Mouse (Mus musculus) bone marrow, adult 2 months (tissue): ENCODE measurements around the gene Rho. TPM values are rescaled to one million over a fixed set of nuclear protein-coding genes. Genes with fewer than 3 reads are reported as not detected.
A peak's percentile ranks its signal among the peaks of the same experiment; 100 is the strongest.

ENCODE experiments used
- H3K27ac ChIP-seq: fragments of 200-500 bp; 2 replicates; pipeline ENCODE4 v1.5.1; 2012; ENCODE audit warnings: low read depth, mild to moderate bottlenecking, control low read depth, inconsistent platforms, low read length; ENCODE audit not compliant: control insufficient read depth, poor library complexity, insufficient read depth
- H3K4me1 ChIP-seq: fragments of 200-500 bp; 2 replicates; pipeline ENCODE4 v1.6.1; 2011; ENCODE audit warnings: low read length; ENCODE audit not compliant: control insufficient read depth, insufficient read depth
- H3K4me3 ChIP-seq: fragments of 200-500 bp; replicated peaks from 2 replicates; pipeline ENCODE3; 2011; ENCODE audit warnings: mild to moderate bottlenecking, low read depth, low read length, control low read depth; ENCODE audit not compliant: control insufficient read depth
- CTCF ChIP-seq: fragments of 200-500 bp; IDR thresholded peaks from 2 replicates; pipeline ENCODE4 v1.5.1; 2011; ENCODE audit warnings: low read length, control low read depth; ENCODE audit not compliant: control insufficient read depth, insufficient read depth
- POLR2A ChIP-seq: fragments of 200-500 bp; IDR thresholded peaks from 2 replicates; pipeline ENCODE4 v1.6.1; 2011; ENCODE audit warnings: low read depth, mild to moderate bottlenecking, control low read depth, low read length, borderline replicate concordance; ENCODE audit not compliant: control insufficient read depth
- WGBS: fragments of 180-500 bp; shearing (Covaris S2); methylation state at CpG from one replicate; pipeline ENCODE4 v1.1.7; 2018; 5-methylcytosine and 5-hydroxymethylcytosine counted together
- polyA plus RNA-seq: library from polyadenylated mRNA; stranded (reverse); fragments of >200 nt; gene quantifications from 2 replicates; pipeline ENCODE4 v1.2.4, GENCODE M21; 2011; ENCODE audit warnings: low replicate concordance; ENCODE audit not compliant: missing spikeins, insufficient read depth, insufficient read length

Gene Rho
- polyA plus RNA-seq, 1 experiment = not detected

DNA sequence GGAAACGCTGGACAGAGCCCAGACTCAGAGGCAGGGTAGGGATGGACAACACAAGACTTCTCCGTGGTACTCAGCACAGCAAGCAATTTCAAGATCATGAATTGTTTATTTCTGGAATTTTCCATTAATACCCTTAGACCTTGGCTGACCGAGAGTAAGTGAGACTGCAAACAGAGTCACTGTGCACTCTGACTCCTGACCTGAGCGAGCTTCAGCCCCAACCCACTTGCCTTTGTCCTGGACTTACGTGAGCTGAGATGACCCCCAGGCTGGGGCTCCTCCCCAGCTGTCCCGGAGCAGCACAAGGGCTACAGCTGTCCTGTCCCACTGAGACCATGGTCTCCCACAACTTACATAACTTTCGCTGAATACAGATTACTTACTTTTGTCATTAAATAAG lies 51.3 kb downstream of the Rho start:
- no peak for TF ChIP-seq POLR2A
- TF ChIP-seq CTCF = no peak
- Histone ChIP-seq H3K4me1 (peaks cover 2% of the 10 kb centered on the region), H3K4me3 (no peak overlapping the region), H3K27ac (no peak overlapping the region)
- WGBS = 77% methylated on average over 7 of the region's 7 CpGs

- no peak for TF ChIP-seq CTCF
- TF ChIP-seq POLR2A = no peak
- 88% methylated on average over 12 of the region's 12 CpGs for WGBS
- no peak overlapping the region for H3K4me3 ChIP-seq
- peaks cover 2% of the 10 kb centered on the region for H3K4me1 ChIP-seq
- no peak overlapping the region for H3K27ac ChIP-seq
These were observed 51.9 kb downstream of the Rho start for GRCm38 (mm10) chr6:115983306-115984038.

DNA sequence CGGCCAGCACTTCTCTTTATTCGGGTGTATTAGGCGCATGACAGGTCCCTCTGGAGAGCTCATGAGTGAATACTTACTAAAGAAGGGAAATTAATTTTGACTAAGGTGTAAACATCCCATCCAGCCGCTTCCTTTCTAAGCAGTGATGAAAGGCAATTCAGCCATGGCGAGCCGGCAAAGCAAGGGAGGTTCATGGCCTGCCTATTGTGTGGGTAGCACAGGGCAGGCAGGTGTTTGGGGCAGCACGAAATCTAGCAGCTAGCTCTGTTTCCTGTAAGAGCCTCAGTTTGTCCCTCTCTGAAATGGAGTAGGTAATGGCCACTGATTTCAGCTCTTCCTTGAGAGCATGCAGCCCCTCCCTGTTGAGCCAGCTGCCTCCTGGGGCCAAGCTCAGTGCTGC lies 53.0 kb downstream of the Rho start:
- H3K4me1 ChIP-seq = peaks cover 2% of the 10 kb centered on the region
- TF ChIP-seq CTCF (no peak), POLR2A (no peak)
- H3K4me3 ChIP-seq = no peak overlapping the region
- no peak overlapping the region for H3K27ac ChIP-seq
- WGBS = 72% methylated on average over 7 of the region's 7 CpGs

DNA sequence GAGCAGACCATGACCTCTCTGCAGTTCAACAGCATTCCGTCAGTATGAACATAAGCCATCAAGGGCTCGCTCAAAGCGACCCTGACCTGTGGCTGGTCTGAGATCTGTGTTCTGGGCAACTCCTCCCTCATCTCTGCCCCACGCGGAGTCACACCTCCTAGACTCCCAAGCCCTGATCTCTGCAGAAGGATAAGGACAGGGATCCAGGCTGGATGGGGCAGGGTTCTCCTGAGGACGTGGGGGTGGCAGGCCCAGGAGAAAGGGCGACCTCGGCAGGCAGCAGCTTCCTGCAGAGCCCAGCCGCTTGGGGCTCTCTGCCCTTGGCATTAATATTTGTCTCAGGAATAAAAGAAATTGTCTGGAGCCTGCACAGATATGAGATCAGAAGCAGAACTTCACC lies 54.1 kb downstream of the Rho start:
- WGBS = 82% methylated on average over 9 of the region's 9 CpGs
- Histone ChIP-seq H3K4me3 (no peak overlapping the region), H3K4me1 (peaks cover 2% of the 10 kb centered on the region), H3K27ac (no peak overlapping the region)
- TF ChIP-seq CTCF (no peak), POLR2A (no peak)

- TF ChIP-seq POLR2A (no peak), CTCF (no peak)
- peak overlapping the region; percentile 36 for H3K27ac ChIP-seq
- no peak overlapping the region for H3K4me3 ChIP-seq
- 56% methylated on average over 12 of the region's 12 CpGs for WGBS
- peaks cover 2% of the 10 kb centered on the region for H3K4me1 ChIP-seq
These were observed 55.0 kb downstream of the Rho start for GRCm38 (mm10) chr6:115986472-115987095.

- WGBS = 23% methylated on average over 9 of the region's 9 CpGs
- TF ChIP-seq CTCF (no peak), POLR2A (no peak)
- H3K4me1 ChIP-seq = peaks cover 2% of the 10 kb centered on the region
- no peak overlapping the region for H3K4me3 ChIP-seq
- peak overlapping the region; percentile 36 for H3K27ac ChIP-seq
These were observed 55.7 kb downstream of the Rho start for GRCm38 (mm10) chr6:115987096-115987747.

GRCm38 (mm10) chr6:115989032-115989431 lies 57.5 kb downstream of the Rho start:
- Histone ChIP-seq H3K27ac (peak overlapping the region; percentile 53), H3K4me3 (no peak overlapping the region), H3K4me1 (peaks cover 3% of the 10 kb centered on the region)
- TF ChIP-seq CTCF (no peak), POLR2A (no peak)
- WGBS = 71% methylated on average over 5 of the region's 5 CpGs

GRCm38 (mm10) chr6:115989607-115990006 lies 58.1 kb downstream of the Rho start:
- Histone ChIP-seq H3K4me3 (no peak overlapping the region), H3K27ac (peak overlapping the region; percentile 53), H3K4me1 (peaks cover 3% of the 10 kb centered on the region)
- 69% methylated on average over 4 of the region's 4 CpGs for WGBS
- TF ChIP-seq CTCF = no peak
- TF ChIP-seq POLR2A = no peak

Other genes with a start within 250 kb of the Rho start
- 45.6 and 84.4 TPM in 2 replicates for gene Tmem40, start 169.3 kb upstream of the Rho start, polyA plus RNA-seq
- gene Cand2, start 157.2 kb upstream of the Rho start, polyA plus RNA-seq = 0.23 and 1.3 TPM in 2 replicates
- gene Rpl32, start 123.0 kb upstream of the Rho start, polyA plus RNA-seq = 1,266 and 1,894 TPM in 2 replicates
- 0.38 TPM in 1 of 2 replicates, not detected in the other for gene Efcab12, start 93.3 kb upstream of the Rho start, polyA plus RNA-seq
- gene Mbd4, start 78.4 kb upstream of the Rho start, polyA plus RNA-seq = 9.4 and 11.3 TPM in 2 replicates
- gene Ift122, start 78.3 kb upstream of the Rho start, polyA plus RNA-seq = 0.83 and 3.6 TPM in 2 replicates
- gene H1foo, start 13.2 kb downstream of the Rho start, polyA plus RNA-seq = not detected in 2 replicates
- gene Plxnd1, start 63.3 kb downstream of the Rho start, polyA plus RNA-seq = 13.7 and 23.8 TPM in 2 replicates